ENCODE assay signal across 9 mouse cellular contexts in genomic region chr10:34512551-34512950, GRCm38 (mm10). TPM values are rescaled to one million over a fixed set of nuclear protein-coding genes. Genes with fewer than 3 reads are reported as not detected.
DNase-seq lines count a peak whose midpoint lies in the region; ATAC-seq and TF ChIP-seq lines count a peak whose summit lies in the region.
"Had no signal": no experiment of that assay in that cellular context is flagged by ENCODE, and none has a peak within 500 bp of the region (broad histone marks: within the 10 kb centered on the region; RNA-seq: fewer than 3 reads in every experiment).

No protein-coding gene starts in this region.

- 0 out of 2 replicates have a peak overlapping the region, but pooled peaks have one; percentile 3 for H3K4me2 ChIP-seq in stomach, postnatal 0 days (replicated peaks; ENCODE audit: low read depth)

- intact Hi-C loops in heart, adult 2 months (cut with DNase I) = no loop called here

- DNase-seq in heart, adult 2 months = peak; percentile 12 to 20
- no peak for DNase-seq in heart, adult 11 months
- peak; percentile 1 for DNase-seq in ovary, postnatal 14 days (ENCODE audit: low spot score)
- no peak for DNase-seq in ovary, postnatal 10 days (ENCODE audit: low spot score)
- DNase-seq in heart, postnatal 4 days = peak; percentile 8
- no peak for DNase-seq in stomach, postnatal 0 days (ENCODE audit: low spot score)
- no peak for DNase-seq in frontal cortex, postnatal 10 days (ENCODE audit: low spot score in 2 of 2)

- WGBS in heart, adult 2 months = 13% methylated on average over 4 of the region's 4 CpGs
- 20% methylated on average over 4 of the region's 4 CpGs for WGBS in stomach, postnatal 0 days

- H3K27ac ChIP-seq in heart, adult 2 months = peak overlapping the region; percentile 68
- H3K27ac ChIP-seq in stomach, postnatal 0 days (replicated peaks) = 0 out of 2 replicates have a peak overlapping the region, but pooled peaks have one; percentile 20

- TF ChIP-seq CTCF in heart, adult 2 months (IDR thresholded peaks at IDR 0.05) = no peak
- TF ChIP-seq CTCF in stomach, postnatal 0 days (IDR thresholded peaks at IDR 0.05; ENCODE audit: low read depth) = no peak

- no peaks in the 10 kb centered on the region for H3K27me3 ChIP-seq in heart, adult 2 months (ENCODE audit: control insufficient read depth, insufficient read depth, low read length)
- no peaks in the 10 kb centered on the region for H3K27me3 ChIP-seq in stomach, postnatal 0 days (ENCODE audit: control insufficient read depth, insufficient read depth, low read length)

- H3K9ac ChIP-seq in heart, adult 2 months (ENCODE audit: low read depth, low read length) = no peak overlapping the region; the same call in 1 of the 2 replicates
- H3K9ac ChIP-seq in stomach, postnatal 0 days (ENCODE audit: low read length) = no peak overlapping the region

- H3K4me3 ChIP-seq in heart, adult 2 months = peak overlapping the region; percentile 19; the same call in 1 of the 2 replicates
- H3K4me3 ChIP-seq in stomach, postnatal 0 days (ENCODE audit: low read depth, low read length) = no peak overlapping the region

- H3K36me3 ChIP-seq in heart, adult 2 months (ENCODE audit: control insufficient read depth, insufficient read depth, low read length) = peaks cover 2% of the 10 kb centered on the region
- H3K36me3 ChIP-seq in stomach, postnatal 0 days (ENCODE audit: control insufficient read depth, insufficient read depth, low read length) = no peaks in the 10 kb centered on the region

- no peak for TF ChIP-seq EP300 in heart, adult 2 months (IDR thresholded peaks at IDR 0.05; ENCODE audit: insufficient read depth, low read depth, low read length)
- TF ChIP-seq EP300 in stomach, postnatal 0 days (optimal IDR thresholded peaks at IDR 0.05) = no peak

- H3K79me2 ChIP-seq in heart, adult 2 months (replicated peaks; ENCODE audit: control insufficient read depth, insufficient read depth, low read length) = no peaks in the 10 kb centered on the region

- ATAC-seq in stomach, postnatal 0 days (ENCODE audit: low FRiP score, low TSS enrichment) = no peak
- ATAC-seq in megakaryocyte progenitor cell, adult 5-6 weeks (replicated peaks; ENCODE audit: poor library complexity) = no peak
- ATAC-seq: intestine, postnatal 0 days had no signal

- H3K9me3 ChIP-seq in stomach, postnatal 0 days (ENCODE audit: control insufficient read depth, low read length) = no peaks in the 10 kb centered on the region

- TF ChIP-seq POLR2A in heart, adult 2 months (IDR thresholded peaks at IDR 0.05; ENCODE audit: insufficient read depth, low read depth, low read length) = no peak

- peaks cover 4% of the 10 kb centered on the region for H3K4me1 ChIP-seq in heart, adult 2 months (ENCODE audit: control insufficient read depth, insufficient read depth, low read length)
- H3K4me1 ChIP-seq in stomach, postnatal 0 days (replicated peaks; ENCODE audit: control insufficient read depth, insufficient read depth) = no peaks in the 10 kb centered on the region; the same call in 1 of the 2 replicates

RNA-seq across cellular contexts. Expression of gene Frk, which starts 29.4 kb away (rescaled TPM):
- 1 to 10 TPM; 1.9 to 2.0 TPM for total RNA-seq in heart, adult 2 months (2021)
- polyA plus RNA-seq in heart, adult 2 months (2012; rRNA removed) = 0.70 and 0.85 TPM in 2 replicates
- total RNA-seq in heart, postnatal 4 days (2021) = 1 to 10 TPM; 4.2 to 5.6 TPM
- polyA plus RNA-seq in stomach, postnatal 0 days (2015; fragmentation: Nextera tagmentation; extraction: Ambion mirVana) = 10.4 and 11.2 TPM in 2 replicates
- not detected in 2 replicates for total RNA-seq in megakaryocyte progenitor cell, adult 5-6 weeks (2015)
- 0.10 TPM in 1 of 2 replicates, not detected in the other for total RNA-seq in megakaryocyte progenitor cell, adult 5-6 weeks (2017)

Comparison
In these comparisons a context has a peak if more than half of its experiments do, and no peak if none do; other contexts are left out.
1. DNase-seq: peak in heart, adult 2 months (2 of 2), ovary, postnatal 14 days (single experiment) and heart, postnatal 4 days (single experiment); none in heart, adult 11 months (single experiment), ovary, postnatal 10 days (single experiment), stomach, postnatal 0 days (single experiment) and frontal cortex, postnatal 10 days (0 of 2).